ENCODE assay signal across 7 mouse cellular contexts in the genomic region with DNA sequence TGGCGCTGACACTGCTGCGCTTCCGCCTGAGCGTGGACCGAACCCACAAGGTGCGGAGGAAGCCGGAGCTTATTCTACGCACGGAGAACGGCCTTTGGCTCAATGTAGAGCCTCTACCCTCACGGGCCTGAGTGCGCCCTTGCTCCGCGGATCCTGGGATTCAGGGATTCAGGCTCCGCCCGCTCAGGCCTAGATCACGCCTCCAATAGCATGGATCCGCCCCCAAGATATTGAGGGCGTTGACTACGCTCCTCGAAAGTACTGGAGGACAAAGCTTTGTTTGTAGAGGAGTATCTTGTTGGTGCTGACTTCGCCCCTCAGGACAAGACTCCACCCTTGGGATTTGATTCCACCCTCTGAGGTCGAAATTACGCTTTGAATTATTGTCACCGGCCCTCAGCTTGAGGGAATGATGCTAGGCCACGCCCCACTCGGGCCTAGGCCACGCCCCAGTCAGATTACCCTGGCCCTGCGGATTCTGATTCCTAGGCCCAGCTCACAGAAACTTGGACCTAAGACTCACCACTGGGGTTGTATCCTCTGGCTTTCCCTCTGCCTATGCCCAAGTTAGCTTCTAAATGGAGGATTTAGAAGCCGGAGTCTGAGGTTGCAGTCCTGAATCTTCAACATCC. TPM values are rescaled to one million over a fixed set of nuclear protein-coding genes. Genes with fewer than 3 reads are reported as not detected.
DNase-seq lines count a peak whose midpoint lies in the region; ATAC-seq and TF ChIP-seq lines count a peak whose summit lies in the region.

No protein-coding gene starts in this region.

- no peak for TF ChIP-seq POLR2A in cortical plate, adult 2 months (IDR thresholded peaks at IDR 0.05; ENCODE audit: extremely low read depth, insufficient read depth, low read length)
- TF ChIP-seq POLR2A in olfactory bulb, adult 2 months (IDR thresholded peaks at IDR 0.05; ENCODE audit: insufficient read depth, low read depth, low read length): no peak

- H3K4me2 ChIP-seq in lung, embryonic 14.5 days: peak overlapping the region; percentile 62

- H3K9me3 ChIP-seq in lung, embryonic 14.5 days (ENCODE audit: low read depth, low read length): no peaks in the 10 kb centered on the region; the same call in 1 of the 2 replicates

- H3K9ac ChIP-seq in lung, embryonic 14.5 days: peak overlapping the region; percentile 47

- ATAC-seq in activated CD4-positive, CD25-positive, alpha-beta regulatory T cell, adult 4 months: peak; percentile 32
- peak; percentile 90 for ATAC-seq in lung, embryonic 14.5 days (ENCODE audit: insufficient read depth)

- peak; percentile 24 for DNase-seq in heart, adult 8-10 months (ENCODE audit: low spot score)
- DNase-seq in kidney, adult 18-20 months: peak; percentile 48
- peak; percentile 83 for DNase-seq in lung, embryonic 14.5 days
- DNase-seq in layer of hippocampus, adult 9-11 months: no peak

- H3K27ac ChIP-seq in cortical plate, adult 2 months (ENCODE audit: insufficient read depth, low read length): no peak overlapping the region
- no peak overlapping the region for H3K27ac ChIP-seq in lung, embryonic 14.5 days (ENCODE audit: low read depth)
- H3K27ac ChIP-seq in olfactory bulb, adult 2 months (ENCODE audit: insufficient read depth, low read depth, low read length): no peak overlapping the region

- no peaks in the 10 kb centered on the region for H3K27me3 ChIP-seq in lung, embryonic 14.5 days (ENCODE audit: insufficient read depth, low read length)

- no peaks in the 10 kb centered on the region for H3K36me3 ChIP-seq in lung, embryonic 14.5 days (ENCODE audit: insufficient read depth)

- 10% methylated on average over 30 of the region's 30 CpGs for WGBS in lung, embryonic 14.5 days
- 14% methylated on average over 30 of the region's 30 CpGs for WGBS in olfactory bulb, adult 2 months

- H3K4me1 ChIP-seq in cortical plate, adult 2 months (ENCODE audit: control insufficient read depth, insufficient read depth, low read length): no peaks in the 10 kb centered on the region
- peaks cover 4% of the 10 kb centered on the region; the same call in 1 of the 2 replicates for H3K4me1 ChIP-seq in lung, embryonic 14.5 days (ENCODE audit: insufficient read depth)
- no peaks in the 10 kb centered on the region; the same call in 1 of the 2 replicates for H3K4me1 ChIP-seq in olfactory bulb, adult 2 months (ENCODE audit: control insufficient read depth, insufficient read depth, low read length)

- H3K4me3 ChIP-seq in cortical plate, adult 2 months (ENCODE audit: insufficient read depth, low read length): peak overlapping the region; percentile 13; the same call in 1 of the 2 replicates
- peak overlapping the region; percentile 31 for H3K4me3 ChIP-seq in lung, embryonic 14.5 days (ENCODE audit: low read depth, low read length)
- H3K4me3 ChIP-seq in olfactory bulb, adult 2 months (ENCODE audit: insufficient read depth, low read depth, low read length): peak overlapping the region; percentile 27

- TF ChIP-seq CTCF in cortical plate, adult 2 months (IDR thresholded peaks at IDR 0.05; ENCODE audit: extremely low read depth, insufficient read depth, low read length): no peak
- TF ChIP-seq CTCF in lung, embryonic 14.5 days (IDR thresholded peaks at IDR 0.05; ENCODE audit: low read depth): no peak
- TF ChIP-seq CTCF in olfactory bulb, adult 2 months (IDR thresholded peaks at IDR 0.05; ENCODE audit: insufficient read depth, low read depth, low read length): no peak

RNA-seq across cellular contexts. Expression of a gene that starts 13.4 kb away (rescaled TPM):
- 1 to 10 TPM; 7.5 to 8.8 TPM for polyA plus RNA-seq in activated CD4-positive, CD25-positive, alpha-beta regulatory T cell, adult 4 months (2017; shearing (Covaris generic))
- polyA plus RNA-seq in cortical plate, adult 2 months (2012; rRNA removed): 3.7 and 4.2 TPM in 2 replicates
- total RNA-seq in heart, adult 8-10 months (2022): 1 to 10 TPM; 4.8 to 9.0 (median 7.8) TPM
- 5.4 and 5.9 TPM in 2 replicates for polyA plus RNA-seq in lung, embryonic 14.5 days (2014; fragmentation: Nextera tagmentation; extraction: Ambion mirVana)
- not detected in 2 replicates for polyA plus RNA-seq in olfactory bulb, adult 2 months (2012; ENCODE audit: insufficient read depth, insufficient read length, low replicate concordance, missing spikeins)

RNA-seq across cellular contexts. Expression of a gene that starts 39.9 kb away (rescaled TPM):
- under 1 TPM in 1 of 2 experiments, not detected in 1; 0.68 TPM for polyA plus RNA-seq in activated CD4-positive, CD25-positive, alpha-beta regulatory T cell, adult 4 months (2017; shearing (Covaris generic))
- polyA plus RNA-seq in cortical plate, adult 2 months (2012; rRNA removed): not detected in 2 replicates
- total RNA-seq in heart, adult 8-10 months (2022): under 1 TPM in 1 of 4 experiments, not detected in 3; 0.23 TPM
- 0.72 and 0.87 TPM in 2 replicates for polyA plus RNA-seq in lung, embryonic 14.5 days (2014; fragmentation: Nextera tagmentation; extraction: Ambion mirVana)
- not detected in 2 replicates for polyA plus RNA-seq in olfactory bulb, adult 2 months (2012; ENCODE audit: insufficient read depth, insufficient read length, low replicate concordance, missing spikeins)

RNA-seq across cellular contexts. Expression of a gene that starts 43.9 kb away (rescaled TPM):
- polyA plus RNA-seq in activated CD4-positive, CD25-positive, alpha-beta regulatory T cell, adult 4 months (2017; shearing (Covaris generic)): 1 to 10 TPM; 7.4 to 7.6 TPM
- polyA plus RNA-seq in cortical plate, adult 2 months (2012; rRNA removed): 8.1 and 9.0 TPM in 2 replicates
- total RNA-seq in heart, adult 8-10 months (2022): 1 to 10 TPM; 6.5 to 9.8 (median 7.3) TPM
- 14.1 and 15.7 TPM in 2 replicates for polyA plus RNA-seq in lung, embryonic 14.5 days (2014; fragmentation: Nextera tagmentation; extraction: Ambion mirVana)
- not detected in 2 replicates for polyA plus RNA-seq in olfactory bulb, adult 2 months (2012; ENCODE audit: insufficient read depth, insufficient read length, low replicate concordance, missing spikeins)
